Mouse (Mus musculus): ENCODE measurements around the gene Man2b1.

Man2b1 gene

GRCm38 (mm10) chr8:85074167-85074566, 8.9 kb upstream of the Man2b1 start:
- WGBS: 88% methylated on average over 10 of the region's 10 CpGs

GRCm38 (mm10) chr8:85074617-85075016, 8.5 kb upstream of the Man2b1 start:
- WGBS: 92% methylated on average over 10 of the region's 10 CpGs

GRCm38 (mm10) chr8:85076001-85076400, 7.1 kb upstream of the Man2b1 start:
- 78% methylated on average over 9 of the region's 9 CpGs for WGBS

- 0% methylated on average over 2 of the region's 2 CpGs for WGBS
Observed at GRCm38 (mm10) chr8:85076993-85077392, 6.1 kb upstream of the Man2b1 start.

- WGBS: under 1% methylated on average over 25 of the region's 25 CpGs
Observed at GRCm38 (mm10) chr8:85080214-85080531, 2.9 kb upstream of the Man2b1 start.

- WGBS: under 1% methylated on average over 30 of the region's 30 CpGs
Observed at GRCm38 (mm10) chr8:85080532-85081215, 2.4 kb upstream of the Man2b1 start, which contains the start of gene Wdr83os. Gene Wdr83os, plus strand, starts transcription at chr8:85080740.

GRCm38 (mm10) chr8:85081216-85081555, 1.9 kb upstream of the Man2b1 start, which contains the start of gene Wdr83:
Gene Wdr83, minus strand, starts transcription at chr8:85081306.
- under 1% methylated on average over 9 of the region's 9 CpGs for WGBS

- WGBS: 81% methylated on average over 4 of the region's 4 CpGs
Observed at GRCm38 (mm10) chr8:85082169-85082568, 901 bp upstream of the Man2b1 start.

GRCm38 (mm10) chr8:85084633-85085032, 1.6 kb downstream of the Man2b1 start:
- 83% methylated on average over 8 of the region's 8 CpGs for WGBS

- WGBS: 88% methylated on average over 3 of the region's 3 CpGs
Observed at GRCm38 (mm10) chr8:85086238-85086637, 3.2 kb downstream of the Man2b1 start.

- 46% methylated on average over 2 of the region's 2 CpGs for WGBS
Observed at GRCm38 (mm10) chr8:85088771-85089170, 5.7 kb downstream of the Man2b1 start.

GRCm38 (mm10) chr8:85090856-85091255, 7.8 kb downstream of the Man2b1 start:
- 94% methylated on average over 11 of the region's 11 CpGs for WGBS

- WGBS: 47% methylated on average over 21 of the region's 21 CpGs
Observed at GRCm38 (mm10) chr8:85091526-85092090, 8.5 kb downstream of the Man2b1 start.

- WGBS: 91% methylated on average over 13 of the region's 13 CpGs
Observed at GRCm38 (mm10) chr8:85095051-85095450, 12.0 kb downstream of the Man2b1 start.

GRCm38 (mm10) chr8:85095566-85095965, 12.5 kb downstream of the Man2b1 start:
- WGBS: 95% methylated on average over 7 of the region's 7 CpGs

GRCm38 (mm10) chr8:85096196-85096595, 13.1 kb downstream of the Man2b1 start:
- 96% methylated on average over 16 of the region's 16 CpGs for WGBS

GRCm38 (mm10) chr8:85096850-85097249, 13.8 kb downstream of the Man2b1 start:
- 93% methylated on average over 4 of the region's 4 CpGs for WGBS

- WGBS: 85% methylated on average over 4 of the region's 4 CpGs
Observed at GRCm38 (mm10) chr8:85100076-85100665, 17.1 kb downstream of the Man2b1 start.

- 95% methylated on average over 10 of the region's 10 CpGs for WGBS
Observed at GRCm38 (mm10) chr8:85113241-85113640, 30.2 kb downstream of the Man2b1 start.

- 85% methylated on average over 4 of the region's 4 CpGs for WGBS
Observed at GRCm38 (mm10) chr8:85115501-85115900, 32.4 kb downstream of the Man2b1 start.

- WGBS: 94% methylated on average over 7 of the region's 7 CpGs
Observed at GRCm38 (mm10) chr8:85116984-85117383, 33.9 kb downstream of the Man2b1 start.

GRCm38 (mm10) chr8:85119052-85119981, 36.2 kb downstream of the Man2b1 start:
- 6% methylated on average over 37 of the region's 37 CpGs for WGBS
